Mouse (Mus musculus): ENCODE measurements around the gene Mid1.
"Not testable (repeated sequence)": the region's sequence is repeated elsewhere in the genome, so short reads cannot be mapped to it uniquely, and the experiment has no call there.

Mid1 gene

GRCm38 (mm10) chrX:169883536-169884272 lies 198.7 kb downstream of the Mid1 start:
- no peak for DNase-seq (ENCODE audit: low spot score)

GRCm38 (mm10) chrX:169890541-169890940 lies 205.5 kb downstream of the Mid1 start:
- no peak for DNase-seq (ENCODE audit: low spot score)

GRCm38 (mm10) chrX:169892100-169892499 lies 207.1 kb downstream of the Mid1 start:
- no peak for DNase-seq (ENCODE audit: low spot score)

GRCm38 (mm10) chrX:169892631-169893030 lies 207.6 kb downstream of the Mid1 start:
- no peak for DNase-seq (ENCODE audit: low spot score)

GRCm38 (mm10) chrX:169899227-169899950 lies 214.4 kb downstream of the Mid1 start:
- DNase-seq (ENCODE audit: low spot score): no peak

GRCm38 (mm10) chrX:169902860-169903259 lies 217.9 kb downstream of the Mid1 start:
- no peak for DNase-seq (ENCODE audit: low spot score)

GRCm38 (mm10) chrX:169903656-169904055 lies 218.7 kb downstream of the Mid1 start:
- DNase-seq (ENCODE audit: low spot score): no peak

- no peak for DNase-seq (ENCODE audit: low spot score)
Observed at GRCm38 (mm10) chrX:169906054-169906508, 221.1 kb downstream of the Mid1 start.

- no peak for DNase-seq (ENCODE audit: low spot score)
Observed at GRCm38 (mm10) chrX:169909898-169910297, 224.9 kb downstream of the Mid1 start.

GRCm38 (mm10) chrX:169915738-169916137 lies 230.7 kb downstream of the Mid1 start:
- DNase-seq (ENCODE audit: low spot score): no peak

GRCm38 (mm10) chrX:169922541-169922940 lies 237.5 kb downstream of the Mid1 start:
- no peak for DNase-seq (ENCODE audit: low spot score)

- DNase-seq (ENCODE audit: low spot score): no peak
Observed at GRCm38 (mm10) chrX:169923417-169923816, 238.4 kb downstream of the Mid1 start.

- no peak for DNase-seq (ENCODE audit: low spot score)
Observed at GRCm38 (mm10) chrX:169925600-169925999, 240.6 kb downstream of the Mid1 start.

- DNase-seq (ENCODE audit: low spot score): no peak
Observed at GRCm38 (mm10) chrX:169927110-169927817, 242.3 kb downstream of the Mid1 start.

- no peak for DNase-seq (ENCODE audit: low spot score)
Observed at GRCm38 (mm10) chrX:169930868-169931267, 245.9 kb downstream of the Mid1 start.

GRCm38 (mm10) chrX:169933228-169933627 lies 248.2 kb downstream of the Mid1 start:
- no peak for DNase-seq (ENCODE audit: low spot score)

GRCm38 (mm10) chrX:169937119-169937719 lies 252.2 kb downstream of the Mid1 start:
- DNase-seq (ENCODE audit: low spot score): no peak

- DNase-seq (ENCODE audit: low spot score): no peak
Observed at GRCm38 (mm10) chrX:169940531-169940930, 255.5 kb downstream of the Mid1 start.

- DNase-seq (ENCODE audit: low spot score): no peak
Observed at GRCm38 (mm10) chrX:169950596-169950995, 265.6 kb downstream of the Mid1 start.

- DNase-seq (ENCODE audit: low spot score): no peak
Observed at GRCm38 (mm10) chrX:169969337-169969736, 284.3 kb downstream of the Mid1 start.

- not testable (repeated sequence) for DNase-seq (ENCODE audit: low spot score)
Observed at GRCm38 (mm10) chrX:169969765-169970164, 284.8 kb downstream of the Mid1 start.

GRCm38 (mm10) chrX:169970546-169970945 lies 285.5 kb downstream of the Mid1 start:
- DNase-seq (ENCODE audit: low spot score): not testable (repeated sequence)
